Mouse (Mus musculus) spleen, adult 2 months (tissue): Measurements from ENCODE around the gene Olfr1094. TPM values are rescaled to one million over a fixed set of nuclear protein-coding genes. Genes with fewer than 3 reads are reported as not detected.

Experiments
- DNase-seq, 2 experiments: peaks; one replicate each; pipeline versions ENCODE4 v3.0.0 to v3.0.0-alpha.2; 2012 to 2021; ENCODE audit warnings: low spot score in 2 of 2, low read depth in 1 of 2
- H3K27ac ChIP-seq: fragments of 200-500 bp; 2 replicates; pipeline ENCODE4 v1.5.1; 2012; ENCODE audit warnings: low read length, inconsistent platforms; ENCODE audit not compliant: insufficient read depth
- H3K27me3 ChIP-seq: fragments of 200-500 bp; 2 replicates; pipeline ENCODE4 v1.6.1; 2012; ENCODE audit warnings: mild to moderate bottlenecking, moderate library complexity, low read length, inconsistent platforms; ENCODE audit not compliant: control insufficient read depth, insufficient read depth
- H3K36me3 ChIP-seq: fragments of 200-500 bp; 2 replicates; pipeline ENCODE4 v1.6.1; 2012; ENCODE audit warnings: mild to moderate bottlenecking, low read length, inconsistent platforms; ENCODE audit not compliant: control insufficient read depth, insufficient read depth
- H3K4me1 ChIP-seq: fragments of 200-500 bp; 2 replicates; pipeline ENCODE4 v1.6.1; 2011; ENCODE audit warnings: inconsistent platforms; ENCODE audit not compliant: control insufficient read depth, insufficient read depth, insufficient read length
- H3K4me3 ChIP-seq: fragments of 200-500 bp; 2 replicates; pipeline ENCODE4 v1.5.1; 2011; ENCODE audit warnings: mild to moderate bottlenecking, inconsistent platforms; ENCODE audit not compliant: insufficient read depth, insufficient read length; ENCODE audit errors: extremely low read depth
- CTCF ChIP-seq: fragments of 200-500 bp; IDR thresholded peaks from 2 replicates; pipeline ENCODE4 v1.5.1; 2011; ENCODE audit warnings: mild to moderate bottlenecking, inconsistent platforms; ENCODE audit not compliant: insufficient read depth, insufficient read length, insufficient replicate concordance; ENCODE audit errors: extremely low read depth
- POLR2A ChIP-seq: fragments of 200-500 bp; IDR thresholded peaks from 2 replicates; pipeline ENCODE4 v1.6.1; 2011; ENCODE audit warnings: low read depth, low read length, inconsistent platforms
- WGBS: fragments of 180-500 bp; shearing (Covaris S2); methylation state at CpG from one replicate; pipeline ENCODE4 v1.1.7; 2018; 5-methylcytosine and 5-hydroxymethylcytosine counted together
- polyA plus RNA-seq: library from polyadenylated mRNA; depleted of rRNA; stranded (reverse); fragments of >200 nt; gene quantifications from 2 replicates; pipeline ENCODE4 v1.2.3, GENCODE M21; 2012; rRNA removed

Olfr1094 gene
- not detected in 2 replicates for polyA plus RNA-seq

GRCm38 (mm10) chr2:86824363-86824762 lies at the start of gene Olfr1094:
Gene Olfr1094 (plus strand): TSS chr2:86824663.
- H3K36me3 ChIP-seq = no peaks in the 10 kb centered on the region
- no peak within 1 kb of the TSS for H3K4me3 ChIP-seq
- TF ChIP-seq CTCF (no peak), POLR2A (no peak)
- DNase-seq = no peak
- no peaks in the 10 kb centered on the region for H3K4me1 ChIP-seq
- H3K27me3 ChIP-seq = no peaks in the 10 kb centered on the region
- H3K27ac ChIP-seq = no peak within 1 kb of the TSS

- no peak within 1 kb of the TSS for H3K27ac ChIP-seq
- 80% methylated on average over 2 of the region's 2 CpGs for WGBS
- TF ChIP-seq CTCF (no peak), POLR2A (no peak)
Measured at GRCm38 (mm10) chr2:86782179-86782578, 42.3 kb upstream of the Olfr1094 start, which contains the start of gene Olfr1093. Gene Olfr1093 (plus strand): TSS chr2:86782479.

DNA sequence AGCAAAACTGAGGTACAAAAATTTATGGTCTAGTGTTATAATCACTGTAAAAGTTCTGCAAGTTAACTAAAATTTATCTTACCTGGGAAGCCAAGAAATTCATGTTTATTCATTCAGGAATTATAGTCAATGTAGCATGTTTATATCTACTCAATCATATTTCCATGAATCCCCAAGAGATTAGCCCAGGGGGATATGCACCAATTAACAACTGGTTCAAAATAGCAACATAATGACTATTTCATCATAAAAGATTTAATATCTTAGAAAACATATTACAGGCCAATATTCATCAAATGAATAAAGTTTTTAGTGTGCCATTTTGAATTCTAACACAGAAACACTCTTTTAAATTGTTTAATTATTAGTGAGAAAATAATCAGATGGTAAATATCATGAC lies 14.5 kb upstream of the Olfr1094 start, which contains the start of gene Olfr141:
Olfr141 (minus strand) TSS at position 101 of the 400 bp plus-strand sequence.
- Histone ChIP-seq H3K27me3 (no peaks in the 10 kb centered on the region), H3K4me1 (no peaks in the 10 kb centered on the region), H3K27ac (no peak within 1 kb of the TSS), H3K36me3 (no peaks in the 10 kb centered on the region), H3K4me3 (no peak within 1 kb of the TSS; the same call in 1 of the 2 replicates)
- no peak for DNase-seq
- TF ChIP-seq CTCF (no peak), POLR2A (no peak)

More at GRCm38 (mm10) chr2:86782179-86782578, 42.3 kb upstream of the Olfr1094 start, which contains the start of gene Olfr1093:
- DNase-seq = no peak
- Histone ChIP-seq H3K27me3 (no peaks in the 10 kb centered on the region), H3K36me3 (no peaks in the 10 kb centered on the region), H3K4me3 (no peak within 1 kb of the TSS), H3K4me1 (no peaks in the 10 kb centered on the region)

DNA sequence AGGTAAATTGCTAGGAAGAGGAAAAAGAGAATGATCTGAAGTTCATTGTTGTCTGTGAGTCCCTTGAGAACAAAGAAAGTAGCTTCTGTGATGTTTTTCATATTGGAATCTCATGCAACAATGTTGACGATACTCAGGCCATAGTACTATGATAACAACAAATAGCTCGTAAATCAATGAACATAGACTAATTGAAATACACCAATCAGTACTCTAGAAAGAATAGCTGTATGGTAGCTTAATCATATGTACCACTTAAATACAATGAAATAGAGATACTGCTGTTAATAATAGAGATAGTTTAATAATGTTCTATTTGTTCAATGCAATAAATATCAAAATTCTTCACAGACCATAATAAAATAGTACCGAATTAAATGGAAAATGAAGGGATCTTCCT lies 27.1 kb downstream of the Olfr1094 start, which contains the start of gene Olfr1095:
Olfr1095 (minus strand) TSS at position 101 of the 400 bp plus-strand sequence.
- H3K27me3 ChIP-seq = no peaks in the 10 kb centered on the region
- whole genome bisulfite sequencing = 90% methylated on average over 3 of the region's 3 CpGs

DNA sequence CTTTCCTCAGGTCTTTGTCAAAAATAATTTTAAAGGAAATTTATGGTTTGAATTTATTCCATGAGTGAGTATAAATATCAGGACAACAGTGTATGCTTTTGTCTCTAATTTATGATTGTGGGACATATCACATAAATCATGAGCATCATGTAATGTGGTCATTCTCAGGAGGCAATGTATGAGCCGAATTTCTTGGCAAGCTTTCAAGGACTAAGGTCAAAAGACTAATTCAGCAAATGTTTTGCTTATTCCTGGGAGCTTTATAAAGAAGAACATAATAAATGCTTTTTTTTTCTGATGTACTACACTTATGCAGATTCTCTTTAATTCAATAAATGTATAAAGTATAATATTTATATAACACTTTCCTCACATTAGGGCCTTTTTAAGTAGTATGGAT lies 50.2 kb downstream of the Olfr1094 start, which contains the start of gene Gm13723:
Gm13723 (minus strand) TSS at position 101 of the 400 bp plus-strand sequence.
- Histone ChIP-seq H3K4me3 (no peak within 1 kb of the TSS), H3K27me3 (no peaks in the 10 kb centered on the region), H3K36me3 (no peaks in the 10 kb centered on the region), H3K4me1 (no peaks in the 10 kb centered on the region), H3K27ac (no peak within 1 kb of the TSS)
- DNase-seq = no peak
- WGBS = 55% methylated on average over 1 of the region's 1 CpGs
- TF ChIP-seq CTCF = no peak

More for the DNA sequence above, 27.1 kb downstream of the Olfr1094 start, which contains the start of gene Olfr1095:
- DNase-seq = no peak
- TF ChIP-seq POLR2A = no peak
- TF ChIP-seq CTCF = no peak
- H3K36me3 ChIP-seq = no peaks in the 10 kb centered on the region
- no peaks in the 10 kb centered on the region for H3K4me1 ChIP-seq
- no peak within 1 kb of the TSS for H3K4me3 ChIP-seq
- no peak within 1 kb of the TSS for H3K27ac ChIP-seq

Other genes starting within 250 kb of the Olfr1094 start
- not detected in 2 replicates for gene Olfr1082, start 225.7 kb upstream of the Olfr1094 start, polyA plus RNA-seq
- not detected in 2 replicates for gene Olfr1084, start 184.9 kb upstream of the Olfr1094 start, polyA plus RNA-seq
- gene Olfr1085, start 162.6 kb upstream of the Olfr1094 start, polyA plus RNA-seq = not detected in 2 replicates
- not detected in 2 replicates for gene Olfr1086, start 144.6 kb upstream of the Olfr1094 start, polyA plus RNA-seq
- not detected in 2 replicates for gene Olfr1087, start 126.3 kb upstream of the Olfr1094 start, polyA plus RNA-seq
- not detected in 2 replicates for gene Olfr1089, start 91.0 kb upstream of the Olfr1094 start, polyA plus RNA-seq
- not detected in 2 replicates for gene Olfr1090, start 65.7 kb upstream of the Olfr1094 start, polyA plus RNA-seq
- not detected in 2 replicates for gene Olfr1093, start 42.2 kb upstream of the Olfr1094 start, polyA plus RNA-seq
- not detected in 2 replicates for gene Olfr141, start 14.6 kb upstream of the Olfr1094 start, polyA plus RNA-seq
- gene Olfr1095, start 27.0 kb downstream of the Olfr1094 start, polyA plus RNA-seq = not detected in 2 replicates
- gene Gm13723, start 50.1 kb downstream of the Olfr1094 start, polyA plus RNA-seq = not detected in 2 replicates
- gene Olfr1097, start 67.6 kb downstream of the Olfr1094 start, polyA plus RNA-seq = not detected in 2 replicates
- gene Olfr1098, start 99.9 kb downstream of the Olfr1094 start, polyA plus RNA-seq = not detected in 2 replicates
- gene Olfr1099, start 136.0 kb downstream of the Olfr1094 start, polyA plus RNA-seq = not detected in 2 replicates
- not detected in 2 replicates for gene Olfr1100, start 155.3 kb downstream of the Olfr1094 start, polyA plus RNA-seq
- not detected in 2 replicates for gene Olfr1101, start 166.6 kb downstream of the Olfr1094 start, polyA plus RNA-seq
- gene Olfr1102, start 173.7 kb downstream of the Olfr1094 start, polyA plus RNA-seq = not detected in 2 replicates
- not detected in 2 replicates for gene Olfr1104, start 202.4 kb downstream of the Olfr1094 start, polyA plus RNA-seq
- not detected in 2 replicates for gene Olfr1105, start 211.9 kb downstream of the Olfr1094 start, polyA plus RNA-seq
- not detected in 2 replicates for gene Olfr1106, start 227.6 kb downstream of the Olfr1094 start, polyA plus RNA-seq